Mouse (Mus musculus) lung, postnatal 0 days (tissue): ENCODE measurements at regions not wholly inside any gene's neighbourhood (a gene's known extent, or its start where the extent isn't known, plus 50 kb on each side); places are given as distances from the start of the nearest gene placed in this dataset.

Experiments used
- CTCF ChIP-seq: IDR thresholded peaks from 2 replicates; pipeline ENCODE4 v1.5.1; 2016; ENCODE audit warnings: antibody characterized with exemption, mild to moderate bottlenecking
- EP300 ChIP-seq: IDR thresholded peaks from 2 replicates; pipeline ENCODE4 v1.6.1; 2016; ENCODE audit warnings: antibody characterized with exemption, mild to moderate bottlenecking, control low read depth

DNA sequence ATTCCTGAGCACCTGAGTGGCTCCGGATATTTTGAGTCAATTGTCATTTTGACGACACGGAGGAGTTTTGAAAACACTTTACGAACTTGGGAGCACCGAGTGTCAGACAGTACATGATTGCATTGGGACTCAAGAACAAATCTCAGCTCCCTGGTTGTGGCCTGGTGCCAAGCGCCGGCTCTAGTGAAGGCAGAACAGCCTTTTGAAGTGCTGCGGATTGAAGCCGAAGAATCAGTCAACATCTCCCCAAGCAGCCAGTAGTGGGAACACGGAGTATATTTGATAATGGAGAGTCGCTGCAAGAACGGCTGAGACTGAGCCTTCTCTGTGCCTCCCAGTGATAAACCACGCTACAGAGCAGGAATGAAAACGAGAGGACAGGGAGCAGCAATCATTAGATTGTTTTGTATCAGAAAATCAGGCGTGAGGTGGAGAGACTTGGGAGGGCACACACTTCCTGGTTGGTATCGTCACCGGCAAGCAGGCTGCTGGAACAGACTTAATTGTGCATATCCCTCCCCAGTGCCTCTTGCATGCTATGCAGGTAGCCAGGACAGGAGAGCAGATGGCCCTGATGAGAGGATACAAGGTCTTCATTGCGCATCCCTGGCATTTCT is 351.7 kb upstream of the Nr2f2 start:
- TF ChIP-seq EP300 (no peak; the same call in 1 of the 2 replicates), CTCF (0 out of 2 replicates have a peak, but pooled peaks have one; percentile 17)
